Mouse (Mus musculus): ENCODE results near the gene Zyx.

The Zyx gene

DNA sequence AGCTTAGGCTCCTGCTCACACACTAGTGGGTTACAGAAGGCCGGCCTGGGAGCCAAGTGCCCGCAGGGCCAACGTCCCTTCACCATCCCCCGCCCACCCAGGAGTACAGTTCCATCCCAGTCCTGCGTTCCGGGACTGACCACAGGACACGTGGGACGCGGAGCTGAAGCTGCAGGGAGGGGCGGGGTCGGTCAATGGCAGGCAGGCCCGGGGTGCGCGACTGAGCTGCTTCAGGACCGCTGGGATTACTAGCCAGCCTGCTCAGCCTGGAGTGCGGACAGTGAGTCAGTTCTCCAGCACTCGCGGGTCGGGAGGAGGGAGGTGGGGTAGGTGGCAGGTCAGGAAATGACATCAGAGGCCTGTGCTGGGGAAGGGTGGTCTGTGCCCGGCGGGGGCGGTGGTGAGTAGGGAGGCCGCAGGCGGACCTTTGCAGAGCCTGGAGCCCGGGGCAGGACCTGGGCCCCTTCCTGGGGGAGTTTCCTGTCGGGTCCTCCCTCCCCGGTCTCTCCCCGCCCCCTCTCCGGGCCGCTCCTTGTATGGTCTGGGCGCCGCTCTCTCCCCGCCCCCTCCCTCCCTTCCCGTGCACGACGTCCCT is at the start of gene Zyx:
Gene Zyx, plus strand, starts transcription at position 205 of the 595 bp plus-strand sequence.
- DNase-seq (ENCODE audit: low read depth, low spot score) = peak; percentile 91

GRCm38 (mm10) chr6:42309816-42310378 is 39.5 kb upstream of the Zyx start:
- no peak for DNase-seq (ENCODE audit: low read depth, low spot score)

DNA sequence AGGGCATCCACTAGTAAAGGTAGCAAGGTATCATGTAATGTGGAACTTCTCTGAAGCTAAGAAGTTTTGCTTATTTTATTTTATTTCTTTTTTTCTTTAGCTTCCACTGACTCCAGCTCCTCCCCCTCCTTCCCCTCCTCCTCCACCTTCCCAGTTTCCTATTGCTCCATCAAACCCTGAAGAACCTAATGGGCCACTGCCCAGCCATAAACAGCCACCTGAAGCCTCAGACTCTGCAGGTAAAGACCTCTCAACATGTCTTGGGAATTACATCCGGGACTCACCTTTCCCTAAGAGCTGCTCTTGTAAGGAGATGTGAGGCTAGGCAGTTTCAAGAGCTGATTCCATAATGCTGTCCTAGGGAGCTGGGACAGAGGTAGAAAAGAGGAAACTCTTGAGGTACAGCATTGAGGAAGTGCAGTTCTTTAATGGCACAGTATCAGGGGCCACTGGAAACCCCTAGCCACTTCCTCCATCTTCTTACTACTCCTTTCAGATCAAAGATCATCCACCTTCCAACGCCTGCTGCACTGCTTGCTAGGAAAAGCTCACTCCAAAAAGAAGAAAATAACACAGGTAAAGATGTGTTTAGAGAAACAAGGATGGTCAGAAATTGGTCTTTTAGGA is 38.9 kb upstream of the Zyx start:
- DNase-seq (ENCODE audit: low read depth, low spot score) = no peak

DNA sequence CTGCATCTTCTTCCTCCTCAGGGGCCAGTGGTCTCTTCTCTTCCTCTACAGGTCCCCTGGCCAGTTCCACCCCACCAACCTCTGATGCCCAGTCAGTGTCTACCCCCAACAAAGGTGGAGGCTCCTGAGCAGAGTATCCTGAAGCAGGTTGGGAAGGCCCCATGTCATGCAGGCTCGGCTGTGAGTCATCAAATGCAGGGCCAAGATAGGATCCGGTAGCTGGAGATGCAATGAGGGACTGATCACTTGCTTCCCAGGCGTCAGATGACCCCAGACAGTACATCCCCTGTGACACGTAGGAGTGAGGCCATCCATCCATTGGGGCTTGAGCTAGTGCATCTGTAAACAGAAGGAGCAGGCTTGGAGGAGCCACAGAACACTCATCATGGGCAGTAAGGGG is 31.1 kb upstream of the Zyx start:
- no peak for DNase-seq (ENCODE audit: low read depth, low spot score)

- DNase-seq (ENCODE audit: low read depth, low spot score) = peak; percentile 12
Observed at GRCm38 (mm10) chr6:42323371-42324066, 25.9 kb upstream of the Zyx start.

DNA sequence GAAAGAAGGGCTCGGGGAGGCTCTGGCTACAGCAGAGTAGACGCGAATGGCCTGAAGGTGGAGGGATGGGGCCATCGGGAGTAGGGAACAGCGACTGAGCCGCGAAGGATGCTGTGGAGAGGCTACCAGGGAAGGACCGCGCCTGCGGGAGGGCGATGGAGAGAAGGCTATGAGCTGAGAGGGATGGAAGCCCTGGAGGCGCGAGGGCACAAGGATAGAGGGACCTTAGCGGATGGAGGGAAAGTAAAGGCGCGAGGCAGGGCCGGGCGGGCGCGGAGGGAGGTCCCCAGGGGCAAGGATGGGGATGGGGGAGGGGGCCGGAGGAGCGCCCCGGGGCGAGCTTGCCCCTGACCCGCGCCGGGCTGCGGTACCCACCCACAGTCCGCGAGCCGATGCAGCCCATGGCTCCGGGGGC is 25.4 kb upstream of the Zyx start:
- peak; percentile 46 for DNase-seq (ENCODE audit: low read depth, low spot score)

- peak; percentile 39 for DNase-seq (ENCODE audit: low read depth, low spot score)
Observed at GRCm38 (mm10) chr6:42324482-42325267, 24.8 kb upstream of the Zyx start, which contains the start of gene Fam131b. Gene Fam131b (minus strand): TSS chr6:42324643.

DNA sequence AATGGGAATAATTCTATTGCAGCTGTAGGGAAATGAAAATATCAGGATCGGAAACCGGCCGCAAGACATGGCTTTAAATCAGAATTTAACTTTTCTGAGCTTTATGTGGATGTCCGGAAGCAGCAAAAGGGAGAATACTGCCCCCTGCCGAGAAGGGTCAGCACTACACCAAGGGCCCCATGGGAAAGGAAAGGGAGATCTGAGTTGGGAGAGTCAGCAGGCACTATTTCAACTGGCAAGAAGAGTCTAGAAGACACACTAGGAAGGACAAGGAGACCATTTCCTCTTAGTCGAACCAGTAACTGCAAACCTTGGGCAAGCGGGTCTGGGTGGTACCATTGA is 24.2 kb upstream of the Zyx start:
- peak; percentile 75 for DNase-seq (ENCODE audit: low read depth, low spot score)

GRCm38 (mm10) chr6:42326509-42326908 is 22.9 kb upstream of the Zyx start:
- no peak for DNase-seq (ENCODE audit: low read depth, low spot score)

DNA sequence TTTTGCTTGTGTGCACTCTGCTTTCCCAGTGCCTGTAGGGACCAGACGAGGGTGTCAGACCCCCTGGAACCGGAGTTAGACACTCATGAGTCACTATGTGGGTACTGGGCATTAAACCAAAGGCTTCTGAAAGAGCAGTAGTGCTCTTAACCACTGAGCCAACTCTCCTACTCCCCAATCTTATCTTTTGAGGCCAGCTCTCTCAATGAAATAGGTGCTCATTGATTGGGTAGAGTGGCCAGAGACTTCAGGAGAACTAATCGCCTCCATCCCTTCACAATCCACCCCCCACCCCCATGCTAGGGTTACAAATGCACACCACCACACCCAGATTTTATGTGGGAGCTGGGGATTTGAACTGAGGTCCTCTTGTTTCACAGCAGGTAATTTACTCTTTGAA is 20.7 kb upstream of the Zyx start:
- DNase-seq (ENCODE audit: low read depth, low spot score) = no peak

DNA sequence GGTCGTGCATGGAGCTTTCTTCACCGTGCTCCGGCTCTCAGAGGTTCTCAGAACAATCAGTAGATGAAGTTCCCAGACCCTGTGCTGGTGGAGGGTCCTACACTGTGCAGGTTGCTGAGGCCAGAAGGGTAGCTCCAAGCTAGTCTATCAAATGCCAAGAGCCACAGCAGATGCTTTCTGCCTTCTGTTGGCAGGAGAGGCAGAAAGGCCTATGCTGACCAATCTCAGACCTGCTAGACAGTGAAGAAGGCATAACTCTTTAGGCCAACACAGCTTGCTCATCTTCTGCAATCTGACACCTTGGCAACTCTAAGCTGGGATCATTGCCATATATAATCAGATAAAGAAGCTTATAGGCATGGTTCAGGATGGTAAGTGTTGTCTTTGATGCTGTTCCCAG is 19.2 kb upstream of the Zyx start:
- DNase-seq (ENCODE audit: low read depth, low spot score) = no peak

DNA sequence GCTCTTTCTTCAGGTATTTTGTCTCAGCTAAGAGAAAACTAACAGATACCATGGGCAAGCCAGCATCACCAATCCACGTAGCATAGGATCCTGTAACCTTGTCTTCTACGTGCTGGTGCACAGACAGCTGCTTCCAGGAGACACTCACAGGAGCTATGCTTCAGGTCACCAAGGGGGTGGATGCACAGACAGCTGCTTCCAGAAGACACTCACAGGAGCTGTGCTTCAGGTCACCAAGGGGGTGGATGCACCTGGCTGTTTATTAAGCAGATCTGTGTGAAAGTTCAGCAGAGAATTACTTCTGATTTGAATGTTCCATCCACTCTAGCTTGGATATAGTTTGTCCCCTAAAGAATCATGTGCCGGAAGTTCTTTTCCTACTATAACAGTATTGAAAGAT is 18.5 kb upstream of the Zyx start:
- no peak for DNase-seq (ENCODE audit: low read depth, low spot score)

- DNase-seq (ENCODE audit: low read depth, low spot score) = no peak
Observed at GRCm38 (mm10) chr6:42339189-42339588, 10.2 kb upstream of the Zyx start.

GRCm38 (mm10) chr6:42339981-42340380 is 9.4 kb upstream of the Zyx start:
- peak; percentile 33 for DNase-seq (ENCODE audit: low read depth, low spot score)

DNA sequence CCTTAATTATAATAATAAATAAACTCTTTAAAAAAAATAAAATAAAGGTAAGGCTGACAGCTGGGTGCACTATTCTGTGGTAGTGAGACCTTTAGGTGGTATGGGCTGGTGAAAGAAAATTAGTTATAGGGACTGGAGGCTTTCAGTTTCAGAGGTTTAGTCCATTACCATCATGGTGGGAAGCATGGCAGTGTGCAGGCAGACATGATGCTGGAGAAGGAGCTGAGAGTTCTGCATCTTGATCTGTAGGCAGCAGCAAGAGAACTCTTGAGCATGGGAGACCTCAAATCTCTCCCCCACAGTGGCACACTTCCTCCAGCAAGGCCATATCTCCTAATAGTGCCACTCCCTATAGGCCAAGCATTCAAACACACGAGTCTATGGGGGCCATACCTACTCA is 7.3 kb upstream of the Zyx start:
- DNase-seq (ENCODE audit: low read depth, low spot score) = no peak

- no peak for DNase-seq (ENCODE audit: low read depth, low spot score)
Observed at GRCm38 (mm10) chr6:42343361-42344120, 5.9 kb upstream of the Zyx start.

- DNase-seq (ENCODE audit: low read depth, low spot score) = no peak
Observed at GRCm38 (mm10) chr6:42344255-42344654, 5.2 kb upstream of the Zyx start.

DNA sequence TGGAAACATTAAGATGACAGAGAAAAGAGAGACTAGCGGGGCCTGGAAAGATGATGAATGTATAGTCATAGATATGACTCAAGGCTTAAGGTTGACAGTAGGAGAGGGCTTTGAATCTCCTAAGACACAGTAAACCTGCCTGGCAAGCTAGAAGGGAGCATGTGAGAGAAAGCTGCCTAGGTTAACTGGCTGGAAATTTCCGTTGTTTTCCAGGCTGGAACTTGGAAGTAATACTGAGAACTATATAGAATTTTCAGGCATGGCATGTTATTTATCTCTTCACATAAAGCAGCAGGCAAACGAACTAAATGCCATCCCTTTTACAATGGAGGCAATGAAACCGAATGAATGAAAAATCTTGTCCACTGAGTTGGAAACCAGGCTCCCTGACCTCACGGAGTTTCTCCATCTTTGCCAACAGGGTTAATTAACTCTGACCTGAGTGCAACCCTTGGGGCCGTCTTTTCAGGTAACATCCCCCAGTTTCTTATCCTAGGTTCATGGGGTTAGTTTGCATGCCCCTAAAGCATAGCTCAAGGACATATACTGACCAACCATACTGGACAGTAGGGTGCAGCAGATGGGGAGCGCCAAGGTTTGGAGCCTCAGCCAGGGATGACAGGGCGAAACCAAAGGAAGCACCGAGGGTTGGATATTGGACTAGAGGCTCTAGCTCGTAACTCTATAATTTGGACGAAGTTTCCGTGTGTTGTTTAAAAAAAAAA is 987 bp upstream of the Zyx start:
- no peak for DNase-seq (ENCODE audit: low read depth, low spot score)

GRCm38 (mm10) chr6:42349006-42349425 is 414 bp upstream of the Zyx start:
- DNase-seq (ENCODE audit: low read depth, low spot score) = peak; percentile 66

Data from ZHBTc4 (cell line).